Mouse (Mus musculus): ENCODE results near the gene Csnka2ip. TPM values are rescaled to one million over a fixed set of nuclear protein-coding genes. Genes with fewer than 3 reads are reported as not detected.
A peak's percentile ranks its signal among the peaks of the same experiment; 100 is the strongest.

The Csnka2ip gene
- not detected in 2 replicates for total RNA-seq (2017)

GRCm38 (mm10) chr16:64602308-64602707 is at the start of gene Csnka2ip:
Csnka2ip (minus strand) TSS chr16:64602408.
- ATAC-seq (replicated peaks; ENCODE audit: low read depth, poor library complexity, severe bottlenecking) = no peak

GRCm38 (mm10) chr16:64649594-64650290 is 47.5 kb upstream of the Csnka2ip start:
- ATAC-seq (replicated peaks; ENCODE audit: low read depth, poor library complexity, severe bottlenecking) = peak; percentile 77

GRCm38 (mm10) chr16:64647771-64648170 is 45.6 kb upstream of the Csnka2ip start:
- ATAC-seq (replicated peaks; ENCODE audit: low read depth, poor library complexity, severe bottlenecking) = 0 out of 2 replicates have a peak, but pooled peaks have one; percentile 47

GRCm38 (mm10) chr16:64635110-64635509 is 32.9 kb upstream of the Csnka2ip start:
- ATAC-seq (replicated peaks; ENCODE audit: low read depth, poor library complexity, severe bottlenecking) = no peak

GRCm38 (mm10) chr16:64620116-64620515 is 17.9 kb upstream of the Csnka2ip start:
- no peak for ATAC-seq (replicated peaks; ENCODE audit: low read depth, poor library complexity, severe bottlenecking)

- ATAC-seq (replicated peaks; ENCODE audit: low read depth, poor library complexity, severe bottlenecking) = peak; percentile 47
These were observed 12.4 kb upstream of the Csnka2ip start for GRCm38 (mm10) chr16:64614648-64615047.

GRCm38 (mm10) chr16:64607793-64608192 is 5.6 kb upstream of the Csnka2ip start:
- no peak for ATAC-seq (replicated peaks; ENCODE audit: low read depth, poor library complexity, severe bottlenecking)

- no peak for ATAC-seq (replicated peaks; ENCODE audit: low read depth, poor library complexity, severe bottlenecking)
These were observed 15.4 kb downstream of the Csnka2ip start for GRCm38 (mm10) chr16:64586825-64587224.

- ATAC-seq (replicated peaks; ENCODE audit: low read depth, poor library complexity, severe bottlenecking) = no peak
These were observed 16.0 kb downstream of the Csnka2ip start for GRCm38 (mm10) chr16:64586262-64586619.

- no peak for ATAC-seq (replicated peaks; ENCODE audit: low read depth, poor library complexity, severe bottlenecking)
These were observed 16.5 kb downstream of the Csnka2ip start for GRCm38 (mm10) chr16:64585599-64586261.

- no peak for ATAC-seq (replicated peaks; ENCODE audit: low read depth, poor library complexity, severe bottlenecking)
These were observed 17.6 kb downstream of the Csnka2ip start for GRCm38 (mm10) chr16:64584591-64584990.

GRCm38 (mm10) chr16:64583406-64583805 is 18.8 kb downstream of the Csnka2ip start:
- no peak for ATAC-seq (replicated peaks; ENCODE audit: low read depth, poor library complexity, severe bottlenecking)

GRCm38 (mm10) chr16:64569496-64569895 is 32.7 kb downstream of the Csnka2ip start:
- ATAC-seq (replicated peaks; ENCODE audit: low read depth, poor library complexity, severe bottlenecking) = no peak

GRCm38 (mm10) chr16:64563081-64563480 is 39.1 kb downstream of the Csnka2ip start:
- no peak for ATAC-seq (replicated peaks; ENCODE audit: low read depth, poor library complexity, severe bottlenecking)

GRCm38 (mm10) chr16:64558518-64558917 is 43.7 kb downstream of the Csnka2ip start:
- ATAC-seq (replicated peaks; ENCODE audit: low read depth, poor library complexity, severe bottlenecking) = no peak

- no peak for ATAC-seq (replicated peaks; ENCODE audit: low read depth, poor library complexity, severe bottlenecking)
These were observed 75.3 kb downstream of the Csnka2ip start for GRCm38 (mm10) chr16:64526883-64527282.

- no peak for ATAC-seq (replicated peaks; ENCODE audit: low read depth, poor library complexity, severe bottlenecking)
These were observed 78.1 kb downstream of the Csnka2ip start for GRCm38 (mm10) chr16:64524051-64524645.

- no peak for ATAC-seq (replicated peaks; ENCODE audit: low read depth, poor library complexity, severe bottlenecking)
These were observed 88.8 kb downstream of the Csnka2ip start for GRCm38 (mm10) chr16:64513423-64513822.
